Mouse (Mus musculus) lung, postnatal 4 days (tissue): Measurements from ENCODE around the gene Ssb.

ENCODE experiments used
- DNase-seq, 2 experiments: peaks; one replicate each; pipeline ENCODE4 v3.0.0; 2021

Gene Ssb

DNA sequence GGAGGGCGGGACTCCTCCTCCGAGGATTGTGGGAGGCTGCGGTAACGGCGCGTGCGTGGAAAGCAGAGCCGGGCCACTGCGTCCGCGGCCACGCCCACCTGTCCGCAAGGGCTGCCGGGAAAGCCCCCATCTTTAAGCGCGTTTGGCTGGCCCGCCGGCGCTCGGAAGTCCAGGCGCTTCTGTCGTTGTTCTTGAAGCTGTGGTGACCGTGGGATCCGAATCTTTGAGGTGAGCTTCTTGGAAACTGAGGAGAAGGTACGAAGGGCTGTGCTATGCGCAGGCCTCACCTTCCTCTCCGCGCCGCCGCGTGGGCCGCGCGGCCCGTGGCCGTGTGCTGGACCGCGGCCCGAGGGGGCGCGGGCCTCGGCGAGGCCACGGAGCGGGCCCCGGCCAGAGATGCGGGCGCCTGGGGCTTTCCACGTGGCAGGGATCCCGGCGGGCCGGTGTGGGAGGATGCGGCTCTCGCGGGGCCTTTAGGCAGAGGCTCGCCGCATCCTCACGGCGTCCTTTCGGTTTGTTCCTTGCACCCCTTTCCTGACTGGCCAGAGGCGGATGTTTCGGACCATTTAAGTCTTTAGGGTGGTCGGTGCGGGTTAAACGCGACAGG, at the start of gene Ssb:
Ssb (plus strand) TSS at position 78 of the 607 bp plus-strand sequence.
- peak; percentile 94 to 96 for DNase-seq

DNA sequence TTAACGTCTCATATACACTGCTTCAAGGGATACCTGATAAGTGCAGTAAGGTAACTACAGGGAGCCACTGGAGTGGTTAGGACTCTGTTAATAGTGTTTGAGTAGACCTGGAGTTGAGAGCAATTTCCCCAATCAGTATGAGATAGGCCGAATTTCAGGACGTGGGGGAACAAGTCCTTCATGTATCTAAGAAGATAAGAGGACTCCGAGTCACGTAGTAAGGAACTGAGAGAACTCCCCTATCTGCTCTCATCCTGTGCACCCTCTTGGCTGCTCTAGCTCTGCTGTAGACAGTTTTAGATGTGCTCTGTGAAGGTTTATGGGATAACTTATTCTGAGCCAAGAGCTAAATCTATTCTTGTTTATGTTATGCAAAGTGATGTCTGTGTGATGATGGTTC, 44.8 kb upstream of the Ssb start:
- DNase-seq, result no peak

GRCm38 (mm10) chr2:69818350-69819085, 42.8 kb upstream of the Ssb start:
- DNase-seq, result no peak

- DNase-seq, result no peak
Observed at GRCm38 (mm10) chr2:69820201-69820600, 41.2 kb upstream of the Ssb start.

GRCm38 (mm10) chr2:69821711-69822110, 39.7 kb upstream of the Ssb start, which contains the start of gene Klhl23:
TSS of gene Klhl23 (plus strand) at chr2:69821944.
- DNase-seq, result peak; percentile 38 to 43

GRCm38 (mm10) chr2:69822361-69823128, 38.8 kb upstream of the Ssb start:
- peak; percentile 51 to 65 for DNase-seq

GRCm38 (mm10) chr2:69823129-69823677, 38.2 kb upstream of the Ssb start:
- peak; percentile 47 to 65 for DNase-seq

GRCm38 (mm10) chr2:69825898-69826297, 35.5 kb upstream of the Ssb start:
- no peak for DNase-seq

DNA sequence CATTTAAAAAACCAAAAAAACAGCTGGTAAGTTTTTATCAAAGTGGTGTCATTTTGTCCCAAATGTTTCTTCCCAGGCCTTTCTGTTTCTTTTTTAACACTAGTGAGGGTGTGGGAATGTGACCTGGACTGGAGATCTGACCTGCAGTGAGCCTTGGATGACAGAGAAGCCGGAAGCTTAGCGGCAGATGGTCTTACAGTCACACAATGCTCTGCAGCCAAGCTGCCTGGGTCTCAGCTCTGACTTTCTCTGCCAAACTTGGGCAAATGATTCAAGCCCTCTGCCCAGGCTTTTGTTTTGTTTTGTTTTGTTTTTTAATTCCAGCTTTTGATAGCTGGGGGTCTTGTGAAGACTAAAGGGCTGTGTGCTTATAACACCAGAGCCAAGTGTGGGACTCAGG, 35.0 kb upstream of the Ssb start:
- DNase-seq, result peak in 1 of 2 experiments; percentile 66

GRCm38 (mm10) chr2:69828031-69828430, 33.3 kb upstream of the Ssb start:
- DNase-seq, result no peak

DNA sequence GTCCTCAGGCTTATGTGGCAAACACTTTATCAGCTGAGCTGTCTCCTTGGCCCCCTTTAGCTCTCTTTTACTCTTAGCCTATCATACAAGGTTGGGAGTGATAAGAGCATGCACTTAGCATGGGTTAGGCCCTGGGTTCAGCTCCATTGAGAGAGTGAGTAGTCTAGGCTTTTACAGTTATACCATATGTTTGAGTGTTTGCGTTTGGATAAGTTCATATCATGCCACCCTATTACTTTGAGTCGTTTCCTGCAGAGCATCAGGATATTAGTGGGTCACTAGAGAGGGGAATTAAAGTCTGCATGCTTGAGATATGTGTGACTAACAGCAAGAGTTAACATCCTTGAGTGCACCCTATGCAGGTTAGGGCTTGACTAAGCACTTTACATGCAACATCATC, 31.7 kb upstream of the Ssb start:
- DNase-seq, result no peak

- no peak for DNase-seq
Observed at GRCm38 (mm10) chr2:69830116-69830515, 31.2 kb upstream of the Ssb start.

DNA sequence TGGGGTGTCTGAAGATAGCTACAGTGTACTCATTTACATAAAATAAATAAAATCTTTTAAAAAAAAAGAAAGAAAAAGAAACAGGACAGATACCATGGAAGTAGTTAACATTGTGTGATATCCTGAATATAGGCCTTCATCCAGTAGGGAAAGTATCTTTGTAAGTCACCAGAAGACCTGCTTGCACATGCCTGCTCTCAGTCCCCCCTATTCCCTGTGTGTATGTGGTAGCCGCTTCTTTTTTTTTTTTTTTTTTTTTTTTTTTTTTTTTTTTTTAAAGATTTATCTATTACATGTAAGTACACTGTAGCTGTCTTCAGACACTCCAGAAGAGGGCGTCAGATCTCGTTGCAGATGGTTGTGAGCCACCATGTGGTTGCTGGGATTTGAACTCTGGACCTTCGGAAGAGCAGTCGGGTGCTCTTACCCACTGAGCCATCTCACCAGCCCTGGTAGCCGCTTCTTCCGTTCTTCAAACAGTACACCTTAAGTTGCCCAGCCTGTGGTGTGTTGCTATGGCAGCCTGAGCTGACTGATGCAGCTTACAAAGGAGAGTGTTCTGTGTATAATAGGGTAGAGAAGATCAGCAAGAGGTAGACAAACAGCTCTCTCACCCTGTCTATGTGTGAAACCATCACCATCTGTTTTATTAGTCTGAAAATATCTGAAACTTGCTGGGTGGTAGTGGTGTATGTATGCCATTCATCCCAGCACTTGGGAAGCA, 24.0 kb upstream of the Ssb start:
- no peak for DNase-seq

- no peak for DNase-seq
Observed at GRCm38 (mm10) chr2:69837996-69838395, 23.4 kb upstream of the Ssb start.

DNA sequence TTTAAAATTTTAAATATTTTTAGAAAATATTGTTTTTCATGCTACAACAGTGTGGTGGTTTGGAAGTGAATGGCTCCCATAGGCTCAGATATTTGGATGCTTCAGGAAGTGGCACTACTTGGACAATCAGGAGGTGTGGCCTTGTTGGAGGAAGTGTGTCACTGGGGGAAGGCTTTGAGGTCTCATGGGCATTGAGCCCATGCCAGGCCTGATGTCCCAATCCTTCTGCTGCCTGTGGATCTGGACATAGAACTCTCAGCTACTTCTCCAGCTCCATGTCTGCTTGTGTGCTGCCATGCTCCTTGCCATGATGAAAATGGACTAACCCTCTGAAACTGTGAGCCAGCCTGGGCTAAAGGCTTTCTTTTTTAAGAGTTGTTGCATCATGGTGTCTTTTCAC, 22.7 kb upstream of the Ssb start:
- DNase-seq, result no peak

DNA sequence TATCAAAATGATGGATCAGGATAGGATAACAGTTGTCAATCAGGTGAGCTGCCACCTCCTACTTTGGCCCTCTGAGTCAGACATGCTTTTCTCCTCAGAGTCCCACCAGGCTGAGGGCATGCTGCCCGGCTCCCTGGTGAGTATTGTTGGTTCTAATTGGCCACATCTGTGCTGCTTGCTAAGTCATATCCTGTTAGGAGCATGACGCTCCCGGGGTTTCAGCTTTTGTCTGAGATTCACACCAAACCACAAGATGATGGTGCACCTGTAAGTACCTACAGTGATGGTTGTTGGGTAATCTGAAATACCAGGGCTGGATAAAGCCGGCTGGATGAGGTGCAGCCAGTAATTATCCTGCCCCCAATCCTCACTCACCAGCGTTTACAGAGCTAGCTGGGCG, 21.1 kb upstream of the Ssb start:
- DNase-seq, result no peak

DNA sequence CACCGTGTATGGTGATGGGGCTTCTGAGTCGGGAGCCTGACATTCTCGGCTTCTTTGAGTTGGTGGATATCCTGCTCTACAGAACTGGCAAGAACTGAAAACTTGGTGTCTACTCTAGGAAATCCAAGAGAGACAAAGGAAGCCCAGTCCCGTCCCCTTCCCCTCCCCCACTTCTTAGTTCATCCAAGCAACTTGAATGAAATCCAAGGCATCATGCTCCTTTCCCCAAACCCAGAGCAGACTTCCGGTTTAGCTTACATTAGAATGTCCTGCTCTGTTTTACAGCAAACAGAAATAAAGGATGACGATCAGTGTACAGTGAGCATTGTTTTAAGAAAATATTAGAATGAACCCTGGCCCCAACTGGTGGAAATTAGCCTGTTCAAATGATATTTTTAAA, 12.1 kb upstream of the Ssb start:
- DNase-seq, result no peak

GRCm38 (mm10) chr2:69851427-69852058, 9.8 kb upstream of the Ssb start:
- no peak for DNase-seq

- DNase-seq, result peak; percentile 49 to 51
Observed at GRCm38 (mm10) chr2:69856392-69856791, 5.0 kb upstream of the Ssb start.

GRCm38 (mm10) chr2:69857882-69858281, 3.5 kb upstream of the Ssb start:
- no peak for DNase-seq

DNA sequence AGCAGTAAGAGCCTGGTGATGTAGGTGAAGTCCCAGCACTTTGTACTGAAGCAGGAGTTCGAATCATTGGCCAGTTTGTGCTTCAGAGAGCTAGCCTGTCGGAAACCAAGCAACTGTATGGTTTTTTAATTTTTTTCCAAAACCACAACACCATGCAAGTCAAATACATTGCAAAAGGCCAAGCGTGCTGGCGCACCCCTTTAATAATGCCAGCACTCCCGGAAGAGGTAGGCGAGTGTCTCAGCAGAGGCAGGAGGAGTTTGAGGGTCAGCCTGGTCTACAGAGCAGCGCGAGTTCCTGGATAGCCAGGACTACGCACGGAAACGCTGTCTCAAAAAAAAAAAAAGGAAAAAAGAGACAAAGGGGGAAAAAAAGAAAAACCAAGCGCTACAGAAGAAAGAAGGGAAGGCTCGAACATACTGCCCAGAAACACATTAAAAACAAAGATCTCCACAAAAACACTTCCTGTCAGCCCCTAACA, 350 bp upstream of the Ssb start:
- peak; percentile 36 for DNase-seq

GRCm38 (mm10) chr2:69862117-69862657, 825 bp downstream of the Ssb start:
- no peak for DNase-seq
